Mouse (Mus musculus) central nervous system, embryonic 14 days (tissue): ENCODE data around the gene Olfr493. TPM values are rescaled to one million over a fixed set of nuclear protein-coding genes. Genes with fewer than 3 reads are reported as not detected.

Experiments
- polyA plus RNA-seq: library from polyadenylated mRNA; depleted of rRNA; stranded (reverse); fragments of >200 nt; gene quantifications from 2 replicates; pipeline ENCODE4 v1.2.3, GENCODE M21; 2012; rRNA removed

Olfr493 gene
- polyA plus RNA-seq = not detected in 2 replicates

DNA sequence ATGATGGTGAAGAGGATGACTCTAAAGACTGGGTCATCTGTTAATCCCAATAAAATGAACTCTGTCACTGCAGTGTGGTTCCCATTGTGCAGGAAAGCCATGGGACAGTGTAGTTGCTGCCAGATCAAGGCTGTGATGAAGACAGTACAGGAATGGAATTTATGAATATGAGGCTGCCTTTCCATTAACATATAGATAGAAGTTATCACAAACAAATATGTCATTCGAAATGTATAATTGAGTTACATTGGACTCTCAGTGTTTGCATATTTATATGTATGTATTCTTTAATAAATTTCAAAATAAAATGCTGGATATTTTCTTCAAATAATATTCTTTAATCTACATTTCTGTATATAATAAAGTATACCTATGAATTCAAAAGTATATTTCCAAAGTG is at the start of gene Olfr493:
Gene Olfr493, minus strand, starts transcription at position 101 of the 400 bp plus-strand sequence.

DNA sequence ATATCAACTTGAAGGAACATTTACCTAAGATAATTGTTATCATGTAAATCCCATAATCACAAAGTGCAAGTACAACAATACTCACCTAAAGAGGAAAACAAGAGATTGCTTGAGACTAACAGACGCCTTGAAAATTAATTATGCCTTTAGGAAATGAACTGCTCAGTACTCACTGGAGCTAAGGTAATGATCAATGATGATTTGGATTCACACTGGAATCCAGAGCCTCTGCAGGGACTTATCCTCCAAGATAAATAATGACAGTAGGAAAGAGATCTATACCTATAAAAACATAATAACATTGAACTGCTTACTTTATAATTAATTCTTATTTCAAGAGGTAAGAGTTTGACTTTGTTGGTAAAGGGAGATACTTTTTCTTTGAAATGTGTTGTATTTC is 46.1 kb upstream of the Olfr493 start, which contains the start of gene Olfr495:
Gene Olfr495, plus strand, starts transcription at position 301 of the 400 bp plus-strand sequence.

DNA sequence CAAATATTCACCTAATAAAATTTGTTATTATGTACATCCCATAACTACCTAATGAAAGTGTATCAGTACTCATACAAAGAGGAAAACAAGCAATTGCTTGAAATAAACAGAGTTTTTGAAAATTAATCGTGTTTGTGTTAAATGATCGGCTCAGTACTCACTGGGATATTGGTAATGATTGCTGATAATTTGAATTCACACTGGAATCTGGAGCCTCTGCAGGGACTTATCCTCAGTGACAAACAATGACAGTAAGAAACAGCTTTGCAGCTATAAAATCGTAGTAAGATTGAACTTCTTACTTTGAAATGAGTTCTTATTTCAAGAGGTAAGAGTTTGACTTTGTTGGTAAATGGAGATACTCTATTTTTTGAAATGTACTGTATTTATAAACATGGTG is 18.3 kb upstream of the Olfr493 start, which contains the start of gene Olfr494:
Gene Olfr494, plus strand, starts transcription at position 301 of the 400 bp plus-strand sequence.

DNA sequence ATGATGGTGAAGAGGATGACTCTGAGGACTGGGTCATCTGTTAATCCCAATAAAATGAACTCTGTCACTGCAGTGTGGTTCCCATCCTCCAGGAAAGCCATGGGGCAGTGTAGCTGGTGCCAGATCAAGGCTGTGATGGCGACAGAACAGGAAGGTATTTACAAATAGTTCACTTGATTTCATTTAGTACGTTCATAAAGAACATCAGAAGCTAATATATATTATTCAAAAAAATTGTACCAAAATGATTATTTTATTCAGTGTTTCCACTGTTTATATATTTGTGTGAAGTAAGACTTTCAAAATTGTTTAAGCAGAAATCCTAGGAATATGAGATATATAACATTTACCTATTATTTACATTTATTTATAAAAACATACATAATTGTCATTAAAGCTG is 23.2 kb downstream of the Olfr493 start, which contains the start of gene Olfr492:
Gene Olfr492, minus strand, starts transcription at position 101 of the 400 bp plus-strand sequence.

DNA sequence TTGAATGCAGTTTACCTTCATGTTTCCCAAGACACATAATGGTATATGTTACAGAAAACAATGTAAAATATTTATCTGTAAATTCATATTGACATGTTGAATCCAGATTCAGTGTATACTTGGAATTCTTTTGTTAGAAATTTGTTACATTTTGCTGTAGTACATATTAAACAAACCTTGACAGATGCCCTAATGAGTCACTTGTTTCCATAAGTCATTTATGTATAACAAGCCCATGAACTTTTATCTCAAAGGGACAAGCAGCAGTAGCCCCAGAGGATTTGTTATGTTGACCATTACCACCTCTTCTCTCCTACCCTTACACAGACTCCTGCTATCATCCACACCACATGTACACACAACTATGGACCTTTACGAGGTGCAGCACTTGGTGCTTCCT is 33.6 kb downstream of the Olfr493 start, which contains the start of gene Olfr491:
Gene Olfr491, plus strand, starts transcription at position 301 of the 400 bp plus-strand sequence.

Other genes starting within 250 kb of the Olfr493 start
- not detected in 2 replicates for gene Olfr482, start 249.4 kb downstream of the Olfr493 start, polyA plus RNA-seq
- not detected in 2 replicates for gene Olfr483, start 246.1 kb downstream of the Olfr493 start, polyA plus RNA-seq
- gene Olfr484, start 219.5 kb downstream of the Olfr493 start, polyA plus RNA-seq = not detected in 2 replicates
- not detected in 2 replicates for gene Olfr485, start 187.1 kb downstream of the Olfr493 start, polyA plus RNA-seq
- gene Olfr486, start 174.2 kb downstream of the Olfr493 start, polyA plus RNA-seq = not detected in 2 replicates
- gene Olfr487, start 132.3 kb downstream of the Olfr493 start, polyA plus RNA-seq = not detected in 2 replicates
- gene Olfr488, start 88.6 kb downstream of the Olfr493 start, polyA plus RNA-seq = not detected in 2 replicates
- not detected in 2 replicates for gene Olfr490, start 58.0 kb downstream of the Olfr493 start, polyA plus RNA-seq
- gene Olfr491, start 33.5 kb downstream of the Olfr493 start, polyA plus RNA-seq = not detected in 2 replicates
- gene Olfr492, start 23.3 kb downstream of the Olfr493 start, polyA plus RNA-seq = not detected in 2 replicates
- gene Olfr494, start 18.4 kb upstream of the Olfr493 start, polyA plus RNA-seq = not detected in 2 replicates
- gene Olfr495, start 46.2 kb upstream of the Olfr493 start, polyA plus RNA-seq = not detected in 2 replicates
- gene Olfr497, start 73.4 kb upstream of the Olfr493 start, polyA plus RNA-seq = not detected in 2 replicates
- not detected in 2 replicates for gene Olfr498, start 118.3 kb upstream of the Olfr493 start, polyA plus RNA-seq
- not detected in 2 replicates for gene Olfr502, start 178.1 kb upstream of the Olfr493 start, polyA plus RNA-seq
- not detected in 2 replicates for gene Olfr503, start 197.5 kb upstream of the Olfr493 start, polyA plus RNA-seq
- not detected in 2 replicates for gene Olfr504, start 218.8 kb upstream of the Olfr493 start, polyA plus RNA-seq